Mouse (Mus musculus): ENCODE measurements around the gene Ptprt. TPM values are rescaled to one million over a fixed set of nuclear protein-coding genes. Genes with fewer than 3 reads are reported as not detected.

The Ptprt gene
- total RNA-seq (2014; rRNA removed) = 68.3 and 77.2 TPM in 2 replicates
- polyA plus RNA-seq (2015; fragmentation: Nextera tagmentation; extraction: Ambion mirVana) = 13.0 and 15.7 TPM in 2 replicates

GRCm38 (mm10) chr2:162660941-162661386 lies at the start of gene Ptprt:
Gene Ptprt (minus strand): TSS chr2:162661147.
- ATAC-seq (peak; percentile 69), DNase-seq (ENCODE audit: low spot score) (peak; percentile 70)
- no peaks in the 10 kb centered on the region; the same call in 1 of the 2 replicates for H3K27me3 ChIP-seq (ENCODE audit: insufficient read depth, low read length)
- peak within 1 kb of the TSS; percentile 92 for H3K4me2 ChIP-seq (ENCODE audit: low read depth, low read length)
- no peak for TF ChIP-seq CTCF (IDR thresholded peaks at IDR 0.05; ENCODE audit: low read depth)
- H3K9me3 ChIP-seq (ENCODE audit: low read length) = no peaks in the 10 kb centered on the region
- peak within 1 kb of the TSS; percentile 64; the same call in 1 of the 2 replicates for H3K27ac ChIP-seq
- H3K4me1 ChIP-seq (ENCODE audit: insufficient read depth, low read length) = 0 out of 2 replicates have a peak, but pooled peaks cover 7% of the 10 kb centered on the region
- H3K36me3 ChIP-seq (ENCODE audit: insufficient read depth, low read length) = no peaks in the 10 kb centered on the region
- under 1% methylated on average over 49 of the region's 73 CpGs for WGBS
- H3K4me3 ChIP-seq (ENCODE audit: low read length) = peak within 1 kb of the TSS; percentile 72
- peak within 1 kb of the TSS; percentile 65 for H3K9ac ChIP-seq (replicated peaks; ENCODE audit: low read length)

GRCm38 (mm10) chr2:162710443-162710842 lies 49.5 kb upstream of the Ptprt start:
- H3K9me3 ChIP-seq (ENCODE audit: low read length) = no peaks in the 10 kb centered on the region
- H3K27ac ChIP-seq = no peak overlapping the region
- ATAC-seq = no peak
- H3K36me3 ChIP-seq (ENCODE audit: insufficient read depth, low read length) = no peaks in the 10 kb centered on the region
- no peaks in the 10 kb centered on the region for H3K4me1 ChIP-seq (ENCODE audit: insufficient read depth, low read length)
- H3K27me3 ChIP-seq (ENCODE audit: insufficient read depth, low read length) = no peaks in the 10 kb centered on the region
- no peak overlapping the region for H3K4me3 ChIP-seq (ENCODE audit: low read length)
- H3K9ac ChIP-seq (replicated peaks; ENCODE audit: low read length) = no peak overlapping the region
- DNase-seq (ENCODE audit: low spot score) = no peak
- no peak overlapping the region for H3K4me2 ChIP-seq (ENCODE audit: low read depth, low read length)
- no peak for TF ChIP-seq CTCF (IDR thresholded peaks at IDR 0.05; ENCODE audit: low read depth)
- 86% methylated on average over 2 of the region's 2 CpGs for WGBS

GRCm38 (mm10) chr2:162699691-162700090 lies 38.7 kb upstream of the Ptprt start:
- WGBS = 42% methylated on average over 3 of the region's 3 CpGs
- ATAC-seq = no peak
- H3K36me3 ChIP-seq (ENCODE audit: insufficient read depth, low read length) = no peaks in the 10 kb centered on the region
- H3K9ac ChIP-seq (replicated peaks; ENCODE audit: low read length) = no peak overlapping the region
- no peaks in the 10 kb centered on the region for H3K9me3 ChIP-seq (ENCODE audit: low read length)
- H3K4me2 ChIP-seq (ENCODE audit: low read depth, low read length) = no peak overlapping the region
- H3K4me1 ChIP-seq (ENCODE audit: insufficient read depth, low read length) = no peaks in the 10 kb centered on the region; the same call in 1 of the 2 replicates
- H3K27ac ChIP-seq = no peak overlapping the region
- TF ChIP-seq CTCF (IDR thresholded peaks at IDR 0.05; ENCODE audit: low read depth) = no peak
- H3K27me3 ChIP-seq (ENCODE audit: insufficient read depth, low read length) = no peaks in the 10 kb centered on the region
- DNase-seq (ENCODE audit: low spot score) = no peak
- no peak overlapping the region for H3K4me3 ChIP-seq (ENCODE audit: low read length)

- no peak for ATAC-seq
- H3K27ac ChIP-seq = no peak overlapping the region
Observed at GRCm38 (mm10) chr2:162699036-162699435, 38.1 kb upstream of the Ptprt start.

GRCm38 (mm10) chr2:162698068-162698467 lies 37.1 kb upstream of the Ptprt start:
- Histone ChIP-seq H3K27ac (no peak overlapping the region), H3K4me2 (ENCODE audit: low read depth, low read length) (peak overlapping the region; percentile 36), H3K4me1 (ENCODE audit: insufficient read depth, low read length) (no peaks in the 10 kb centered on the region; the same call in 1 of the 2 replicates), H3K27me3 (ENCODE audit: insufficient read depth, low read length) (no peaks in the 10 kb centered on the region), H3K4me3 (ENCODE audit: low read length) (no peak overlapping the region), H3K9ac (replicated peaks; ENCODE audit: low read length) (no peak overlapping the region), H3K36me3 (ENCODE audit: insufficient read depth, low read length) (no peaks in the 10 kb centered on the region), H3K9me3 (ENCODE audit: low read length) (no peaks in the 10 kb centered on the region)
- DNase-seq (ENCODE audit: low spot score) (peak; percentile 11), ATAC-seq (no peak)
- 28% methylated on average over 8 of the region's 8 CpGs for WGBS
- no peak for TF ChIP-seq CTCF (IDR thresholded peaks at IDR 0.05; ENCODE audit: low read depth)

More at GRCm38 (mm10) chr2:162699036-162699435, 38.1 kb upstream of the Ptprt start:
- Histone ChIP-seq H3K4me3 (ENCODE audit: low read length) (no peak overlapping the region), H3K9ac (replicated peaks; ENCODE audit: low read length) (no peak overlapping the region), H3K4me2 (ENCODE audit: low read depth, low read length) (no peak overlapping the region), H3K27me3 (ENCODE audit: insufficient read depth, low read length) (no peaks in the 10 kb centered on the region), H3K36me3 (ENCODE audit: insufficient read depth, low read length) (no peaks in the 10 kb centered on the region), H3K9me3 (ENCODE audit: low read length) (no peaks in the 10 kb centered on the region), H3K4me1 (ENCODE audit: insufficient read depth, low read length) (no peaks in the 10 kb centered on the region; the same call in 1 of the 2 replicates)
- TF ChIP-seq CTCF (IDR thresholded peaks at IDR 0.05; ENCODE audit: low read depth) = no peak
- no peak for DNase-seq (ENCODE audit: low spot score)

- WGBS = 72% methylated on average over 10 of the region's 10 CpGs
- Histone ChIP-seq H3K4me3 (ENCODE audit: low read length) (no peak overlapping the region), H3K9ac (replicated peaks; ENCODE audit: low read length) (no peak overlapping the region), H3K36me3 (ENCODE audit: insufficient read depth, low read length) (no peaks in the 10 kb centered on the region), H3K27me3 (ENCODE audit: insufficient read depth, low read length) (no peaks in the 10 kb centered on the region), H3K4me1 (ENCODE audit: insufficient read depth, low read length) (no peaks in the 10 kb centered on the region; the same call in 1 of the 2 replicates), H3K4me2 (ENCODE audit: low read depth, low read length) (no peak overlapping the region), H3K9me3 (ENCODE audit: low read length) (no peaks in the 10 kb centered on the region), H3K27ac (no peak overlapping the region)
- no peak for DNase-seq (ENCODE audit: low spot score)
- ATAC-seq = no peak
- no peak for TF ChIP-seq CTCF (IDR thresholded peaks at IDR 0.05; ENCODE audit: low read depth)
Observed at GRCm38 (mm10) chr2:162697151-162697550, 36.2 kb upstream of the Ptprt start.

GRCm38 (mm10) chr2:162692143-162692542 lies 31.2 kb upstream of the Ptprt start:
- no peaks in the 10 kb centered on the region for H3K27me3 ChIP-seq (ENCODE audit: insufficient read depth, low read length)
- H3K9ac ChIP-seq (replicated peaks; ENCODE audit: low read length) = no peak overlapping the region
- no peaks in the 10 kb centered on the region for H3K36me3 ChIP-seq (ENCODE audit: insufficient read depth, low read length)
- 95% methylated on average over 12 of the region's 12 CpGs for WGBS
- DNase-seq (ENCODE audit: low spot score) (no peak), ATAC-seq (no peak)
- no peak overlapping the region for H3K27ac ChIP-seq
- no peaks in the 10 kb centered on the region for H3K9me3 ChIP-seq (ENCODE audit: low read length)
- TF ChIP-seq CTCF (IDR thresholded peaks at IDR 0.05; ENCODE audit: low read depth) = no peak
- H3K4me1 ChIP-seq (ENCODE audit: insufficient read depth, low read length) = no peaks in the 10 kb centered on the region
- H3K4me2 ChIP-seq (ENCODE audit: low read depth, low read length) = no peak overlapping the region
- H3K4me3 ChIP-seq (ENCODE audit: low read length) = no peak overlapping the region
